Mouse (Mus musculus) heart, adult 11 months (tissue): ENCODE data around the gene Zfp61.

Experiments used
- DNase-seq: peaks from one replicate; pipeline ENCODE4 v3.0.0; 2022

Gene Zfp61

GRCm38 (mm10) chr7:24300771-24301282 lies at the start of gene Zfp61:
Zfp61 (minus strand) TSS chr7:24301232.
- DNase-seq, result peak; percentile 92

- DNase-seq, result no peak
These were observed 47.9 kb upstream of the Zfp61 start, which contains the start of gene Lypd5 for GRCm38 (mm10) chr7:24348896-24349295. Lypd5 (plus strand) TSS chr7:24349196.

GRCm38 (mm10) chr7:24346444-24346843 lies 45.4 kb upstream of the Zfp61 start:
- no peak for DNase-seq

GRCm38 (mm10) chr7:24343701-24344272 lies 42.8 kb upstream of the Zfp61 start:
- no peak for DNase-seq

GRCm38 (mm10) chr7:24338241-24338640 lies 37.2 kb upstream of the Zfp61 start:
- DNase-seq, result no peak

- DNase-seq, result no peak
These were observed 34.8 kb upstream of the Zfp61 start for GRCm38 (mm10) chr7:24335699-24336309.

- DNase-seq, result no peak
These were observed 32.4 kb upstream of the Zfp61 start, which contains the start of gene Tescl for GRCm38 (mm10) chr7:24333304-24333986. Tescl (minus strand) TSS chr7:24333936.

- DNase-seq, result no peak
These were observed 26.4 kb upstream of the Zfp61 start for GRCm38 (mm10) chr7:24327281-24327975.

GRCm38 (mm10) chr7:24326273-24327135 lies 25.5 kb upstream of the Zfp61 start:
- no peak for DNase-seq

GRCm38 (mm10) chr7:24325675-24326128 lies 24.7 kb upstream of the Zfp61 start:
- no peak for DNase-seq

- no peak for DNase-seq
These were observed 24.2 kb upstream of the Zfp61 start for GRCm38 (mm10) chr7:24325197-24325596.

GRCm38 (mm10) chr7:24322593-24322992 lies 21.6 kb upstream of the Zfp61 start:
- no peak for DNase-seq

- no peak for DNase-seq
These were observed 17.9 kb upstream of the Zfp61 start for GRCm38 (mm10) chr7:24318942-24319341.

- DNase-seq, result peak; percentile 99
These were observed 15.6 kb upstream of the Zfp61 start, which contains the start of gene Zfp94 for GRCm38 (mm10) chr7:24316567-24317092. Zfp94 (minus strand) TSS chr7:24316666.

GRCm38 (mm10) chr7:24315726-24316566 lies 14.9 kb upstream of the Zfp61 start:
- no peak for DNase-seq

GRCm38 (mm10) chr7:24299823-24300481 lies 1.1 kb downstream of the Zfp61 start:
- peak; percentile 92 for DNase-seq

- DNase-seq, result peak; percentile 97
These were observed 1.9 kb downstream of the Zfp61 start for GRCm38 (mm10) chr7:24298973-24299708.

GRCm38 (mm10) chr7:24298635-24298972 lies 2.4 kb downstream of the Zfp61 start:
- peak; percentile 88 for DNase-seq

- DNase-seq, result peak; percentile 62
These were observed 3.5 kb downstream of the Zfp61 start for GRCm38 (mm10) chr7:24297361-24298095.
